Mouse (Mus musculus) ES-E14 (cell line): ENCODE results near the gene Bad. TPM values are rescaled to one million over a fixed set of nuclear protein-coding genes. Genes with fewer than 3 reads are reported as not detected.

Experiments
- DNase-seq: peaks from one replicate; pipeline ENCODE4 v3.0.0-alpha.2; 2013; ENCODE audit warnings: low read depth, low spot score
- H3K27ac ChIP-seq: 2 replicates; pipeline ENCODE4 v1.5.1; 2012; ENCODE audit warnings: low read depth, mild to moderate bottlenecking, low read length, moderate library complexity, mixed read lengths; ENCODE audit not compliant: poor library complexity, insufficient read depth, severe bottlenecking
- H3K36me3 ChIP-seq: 2 replicates; pipeline ENCODE4 v1.6.1; 2012; ENCODE audit warnings: mild to moderate bottlenecking, low read length, moderate library complexity, mixed read lengths; ENCODE audit not compliant: control insufficient read depth, poor library complexity, insufficient read depth, severe bottlenecking
- H3K4me1 ChIP-seq, 2 experiments: fragments of 150-350 bp in 1 of 2; sonication (generic) in 1 of 2; 2 replicates each; pipeline ENCODE4 v1.6.1; 2012; ENCODE audit warnings: low read length in 2 of 2, mild to moderate bottlenecking in 1 of 2, mixed read lengths in 1 of 2; ENCODE audit not compliant: control insufficient read depth in 2 of 2, insufficient read depth in 2 of 2, poor library complexity in 1 of 2
- H3K4me3 ChIP-seq, 2 experiments: fragments of 150-350 bp in 1 of 2; sonication (generic) in 1 of 2; 2 replicates each; pipeline ENCODE4 v1.5.1; 2012; ENCODE audit warnings: low read length in 2 of 2, low read depth in 1 of 2, mild to moderate bottlenecking in 1 of 2, mixed read lengths in 1 of 2; ENCODE audit not compliant: insufficient read depth in 1 of 2, poor library complexity in 1 of 2, severe bottlenecking in 1 of 2
- H3K9ac ChIP-seq: 2 replicates; pipeline ENCODE4 v1.6.1; 2012; ENCODE audit warnings: low read depth, mild to moderate bottlenecking, low read length, mixed read lengths; ENCODE audit not compliant: poor library complexity, insufficient read depth, severe bottlenecking
- H3K9me3 ChIP-seq: fragments of 150-350 bp; sonication (generic); 2 replicates; pipeline ENCODE4 v1.6.1; 2012; ENCODE audit warnings: low read depth, mild to moderate bottlenecking, low read length; ENCODE audit not compliant: control insufficient read depth, insufficient read depth
- CHD2 ChIP-seq: IDR thresholded peaks from 2 replicates; pipeline ENCODE4 v1.6.1; 2014; ENCODE audit warnings: mild to moderate bottlenecking, low read depth, low read length, inconsistent platforms
- HCFC1 ChIP-seq: IDR thresholded peaks from 2 replicates; pipeline ENCODE4 v1.6.1; 2012; ENCODE audit warnings: low read length, inconsistent platforms, borderline replicate concordance; ENCODE audit not compliant: insufficient read depth
- MAFK ChIP-seq: IDR thresholded peaks from 2 replicates; pipeline ENCODE4 v1.6.1; 2014; ENCODE audit warnings: mild to moderate bottlenecking, low read depth, low read length, inconsistent platforms; ENCODE audit not compliant: insufficient read depth
- ZC3H11A ChIP-seq: IDR thresholded peaks from 2 replicates; pipeline ENCODE4 v1.6.1; 2012; ENCODE audit warnings: low read depth, mild to moderate bottlenecking, inconsistent platforms, low read length, borderline replicate concordance
- ZNF384 ChIP-seq: IDR thresholded peaks from 2 replicates; pipeline ENCODE4 v1.6.1; 2012; ENCODE audit warnings: low read depth, low read length, inconsistent platforms
- in situ Hi-C, 2 experiments: fragments of 600-800 bp; cut with MboI; formaldehyde crosslinking; loops; one replicate each; pipeline ENCODE4 v1.15.1; 2025; ENCODE audit warnings: low sequenced_read_pairs in 2 of 2, inconsistent platforms in 1 of 2; ENCODE audit not compliant: unreplicated experiment in 2 of 2
- total RNA-seq: library from RNA; depleted of rRNA; stranded (reverse); fragments of 300-350 nt; gene quantifications from 2 replicates; pipeline ENCODE4 v1.2.3, GENCODE M21; 2012

Gene Bad
- total RNA-seq, 1 experiment, result 22.9 TPM

GRCm38 (mm10) chr19:6969665-6970381 lies 28.2 kb downstream of the Bad start:
- H3K4me3 ChIP-seq, result peak overlapping the region; percentile 74 to 87
- TF ChIP-seq HCFC1, result 0 out of 2 replicates have a peak, but pooled peaks have one; percentile 22
- TF ChIP-seq MAFK, result no peak
- peak; percentile 21; the same call in 1 of the 2 replicates for TF ChIP-seq ZC3H11A
- no peak for TF ChIP-seq ZNF384
- no peak for TF ChIP-seq CHD2
- DNase-seq, result no peak
- H3K27ac ChIP-seq, result peak overlapping the region; percentile 59; the same call in 1 of the 2 replicates
- peaks cover 15% of the 10 kb centered on the region for H3K36me3 ChIP-seq
- H3K9me3 ChIP-seq, result no peaks in the 10 kb centered on the region
- in situ Hi-C loops, result no loop called here
- H3K4me1 ChIP-seq, result peaks cover 11 to 39% of the 10 kb centered on the region in 2 experiments; a peak in 3 of 4 replicates
- peak overlapping the region; percentile 72 for H3K9ac ChIP-seq

DNA sequence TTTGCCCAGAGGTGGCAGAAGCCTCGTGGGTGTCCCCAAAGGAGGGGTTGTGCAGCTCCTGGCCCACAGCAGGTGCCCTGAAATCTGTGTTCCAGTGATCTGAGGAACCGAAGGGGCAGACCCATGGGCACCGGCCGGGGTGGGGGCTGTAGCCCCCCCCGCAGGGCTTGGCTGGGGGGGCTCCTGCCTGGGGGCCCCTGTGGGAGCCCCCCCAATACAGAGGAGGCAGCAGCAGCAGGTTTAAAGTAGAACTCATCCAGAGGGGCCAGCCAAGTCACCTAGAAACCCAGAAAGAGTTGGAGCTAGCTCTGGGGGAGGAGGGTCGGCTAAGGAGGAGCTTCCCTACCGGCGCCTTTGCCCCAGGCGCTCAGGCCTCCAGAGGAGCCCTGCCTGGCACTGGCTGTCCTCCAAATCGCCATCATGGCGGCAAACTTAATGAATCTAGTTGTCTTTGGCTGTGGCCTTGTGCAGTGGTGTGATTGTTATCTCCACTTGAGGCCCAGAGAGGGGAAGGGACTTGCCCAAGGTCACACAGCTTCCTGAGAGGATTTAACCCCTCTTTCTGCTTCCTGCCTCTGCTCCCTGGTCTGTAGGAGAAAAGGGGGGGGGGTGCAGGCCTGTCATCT lies 28.9 kb downstream of the Bad start:
- no peak for DNase-seq
- peak overlapping the region; percentile 51; the same call in 1 of the 2 replicates for H3K9ac ChIP-seq
- peaks cover 10% of the 10 kb centered on the region for H3K36me3 ChIP-seq
- peak overlapping the region; percentile 59; the same call in 1 of the 2 replicates for H3K27ac ChIP-seq
- TF ChIP-seq CHD2, result no peak
- TF ChIP-seq ZNF384, result no peak
- TF ChIP-seq MAFK, result no peak
- TF ChIP-seq HCFC1, result no peak
- TF ChIP-seq ZC3H11A, result no peak
- in situ Hi-C loops, result no loop called here
- H3K4me1 ChIP-seq, result peaks cover 11 to 33% of the 10 kb centered on the region in 2 experiments; a peak in 3 of 4 replicates
- no peaks in the 10 kb centered on the region for H3K9me3 ChIP-seq
- H3K4me3 ChIP-seq, result peak overlapping the region; percentile 38 to 44; a peak in 3 of 4 replicates

DNA sequence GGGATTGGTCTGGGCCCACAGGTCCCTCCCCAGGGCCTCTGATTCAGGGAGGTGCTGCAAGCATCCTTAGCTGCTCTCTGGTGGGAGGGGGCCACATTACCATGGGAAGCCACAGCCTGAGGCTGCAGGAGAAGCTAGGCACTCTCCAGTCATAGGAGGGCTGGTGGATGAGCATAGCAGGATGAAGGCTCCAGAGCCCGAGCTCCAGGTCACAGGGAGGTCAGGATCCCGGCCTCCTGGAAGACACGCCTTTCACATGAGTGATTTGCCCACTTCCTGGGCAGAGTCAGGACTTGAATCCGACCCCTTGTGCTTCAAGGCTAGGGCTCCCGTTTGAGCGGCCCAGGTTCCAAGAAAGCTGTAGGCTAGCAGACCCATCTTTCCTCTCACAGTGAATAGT lies 30.0 kb downstream of the Bad start:
- H3K4me1 ChIP-seq, result peaks cover 11 to 37% of the 10 kb centered on the region in 2 experiments; a peak in 3 of 4 replicates
- no peak for DNase-seq
- no peak overlapping the region for H3K4me3 ChIP-seq
- peak overlapping the region; percentile 2; the same call in 1 of the 2 replicates for H3K9ac ChIP-seq
- peak overlapping the region; percentile 59; the same call in 1 of the 2 replicates for H3K27ac ChIP-seq
- in situ Hi-C loops, result no loop called here
- TF ChIP-seq ZNF384 (no peak), ZC3H11A (no peak), CHD2 (no peak), HCFC1 (no peak), MAFK (no peak)
- peaks cover 6% of the 10 kb centered on the region; the same call in 1 of the 2 replicates for H3K36me3 ChIP-seq
- no peaks in the 10 kb centered on the region for H3K9me3 ChIP-seq

DNA sequence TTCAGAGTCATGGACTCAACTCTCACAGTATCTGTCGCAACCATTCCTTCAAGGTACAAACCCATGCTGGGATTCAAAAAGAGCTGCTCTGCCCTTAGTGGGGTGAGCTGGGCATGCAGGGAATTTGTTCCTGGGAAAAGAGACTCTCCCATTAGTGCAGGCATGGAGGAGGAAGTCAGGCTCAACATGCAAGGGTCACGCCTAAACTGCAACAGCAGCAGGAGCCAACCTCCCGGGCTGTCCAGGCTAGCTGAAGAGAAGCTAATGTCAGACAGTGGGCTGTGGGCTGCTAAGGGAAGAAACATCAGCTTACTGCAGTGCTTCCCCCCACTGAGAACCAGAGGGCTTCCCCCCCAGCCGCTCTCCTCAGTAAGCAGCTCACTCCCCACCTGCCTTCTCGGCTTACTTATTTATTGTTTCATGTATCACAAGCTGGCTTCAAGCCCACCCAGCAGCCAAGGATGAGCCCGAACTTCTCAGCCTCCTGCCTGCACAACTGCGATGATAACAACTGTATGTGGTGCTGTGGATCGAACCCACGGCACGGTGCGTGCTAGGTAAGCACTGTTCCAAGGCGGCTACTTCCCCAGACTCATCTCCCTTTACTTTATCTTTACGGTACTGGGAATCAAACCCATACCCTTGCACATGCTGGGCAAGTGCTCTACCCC lies 30.7 kb downstream of the Bad start:
- no peaks in the 10 kb centered on the region for H3K9me3 ChIP-seq
- no peak for TF ChIP-seq ZNF384
- TF ChIP-seq ZC3H11A, result no peak
- no peak for TF ChIP-seq HCFC1
- TF ChIP-seq CHD2, result no peak
- no peak for TF ChIP-seq MAFK
- DNase-seq, result no peak
- peak overlapping the region; percentile 59; the same call in 1 of the 2 replicates for H3K27ac ChIP-seq
- peaks cover 11% of the 10 kb centered on the region for H3K36me3 ChIP-seq
- no peak overlapping the region for H3K4me3 ChIP-seq
- peaks cover 8 to 37% of the 10 kb centered on the region in 2 experiments; a peak in 3 of 4 replicates for H3K4me1 ChIP-seq
- in situ Hi-C loops, result no loop called here
- H3K9ac ChIP-seq, result peak overlapping the region; percentile 2; the same call in 1 of the 2 replicates
